Mouse (Mus musculus) liver, adult 2 months (tissue): ENCODE data around the gene Kcmf1.

Experiments
- CTCF ChIP-seq: fragments of 200-500 bp; IDR thresholded peaks from 2 replicates; pipeline ENCODE4 v1.5.1; 2011; ENCODE audit warnings: low read depth, low read length, control low read depth
- POLR2A ChIP-seq: fragments of 200-500 bp; IDR thresholded peaks from 2 replicates; pipeline ENCODE4 v1.6.1; 2011; ENCODE audit warnings: low read length, control low read depth; ENCODE audit not compliant: insufficient read depth; ENCODE audit errors: extremely low read depth

DNA sequence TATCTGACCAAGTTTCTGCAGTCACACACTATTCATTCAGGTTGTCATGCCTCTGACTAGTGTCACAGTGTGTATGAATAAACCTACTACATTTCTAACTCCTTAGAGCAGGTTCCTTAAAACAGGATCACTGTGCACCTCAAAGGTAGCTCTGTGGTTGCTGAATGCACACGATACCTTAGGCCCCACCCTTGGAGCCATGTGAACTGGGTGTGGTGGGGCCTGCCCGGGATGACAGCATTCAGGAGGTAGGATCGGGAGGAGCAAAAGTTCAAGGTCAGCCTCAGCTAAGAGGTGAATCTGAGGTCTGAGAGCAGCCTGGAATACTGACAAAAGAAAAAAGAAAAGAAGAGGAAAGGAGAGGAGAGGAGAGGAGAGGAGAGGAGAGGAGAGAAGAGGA lies 91.4 kb downstream of the Kcmf1 start:
- TF ChIP-seq CTCF (no peak), POLR2A (no peak)
